Mouse (Mus musculus) heart, embryonic 15.5 days (tissue): ENCODE results near the gene Slc9a4. TPM values are rescaled to one million over a fixed set of nuclear protein-coding genes. Genes with fewer than 3 reads are reported as not detected.
"Not testable (repeated sequence)": the region's sequence is repeated elsewhere in the genome, so short reads cannot be mapped to it uniquely, and the experiment has no call there.

Experiments used
- ATAC-seq: fragments of 200-750 bp; cut with Nextera tagmentation; replicated peaks from 2 replicates; pipeline ENCODE4 v1.8.0; 2017; ENCODE audit warnings: low read depth, moderate TSS enrichment; ENCODE audit not compliant: insufficient number of reproducible peaks, insufficient read depth, low FRiP score
- H3K27ac ChIP-seq: fragments of 300-500 bp; sonication (generic); 2 replicates; pipeline ENCODE4 v1.5.1; 2015; ENCODE audit warnings: mild to moderate bottlenecking, inconsistent platforms
- H3K27me3 ChIP-seq: fragments of 300-500 bp; sonication (generic); 2 replicates; pipeline ENCODE4 v1.6.1; 2015; ENCODE audit warnings: inconsistent platforms
- H3K36me3 ChIP-seq: fragments of 300-500 bp; sonication (generic); 2 replicates; pipeline ENCODE4 v1.6.1; 2015; ENCODE audit warnings: mild to moderate bottlenecking, inconsistent platforms
- H3K4me1 ChIP-seq: fragments of 300-500 bp; sonication (generic); replicated peaks from 2 replicates; pipeline ENCODE4 v1.6.1; 2015; ENCODE audit warnings: inconsistent platforms
- H3K4me2 ChIP-seq: fragments of 300-500 bp; sonication (generic); 2 replicates; pipeline ENCODE4 v1.6.1; 2015; ENCODE audit warnings: inconsistent platforms, mild to moderate bottlenecking, moderate library complexity
- H3K4me3 ChIP-seq: fragments of 300-500 bp; sonication (generic); 2 replicates; pipeline ENCODE4 v1.5.1; 2015; ENCODE audit warnings: mild to moderate bottlenecking, inconsistent platforms
- H3K9ac ChIP-seq: fragments of 300-500 bp; sonication (generic); 2 replicates; pipeline ENCODE4 v1.6.1; 2015; ENCODE audit warnings: mild to moderate bottlenecking, inconsistent platforms
- H3K9me3 ChIP-seq: fragments of 300-500 bp; sonication (generic); replicated peaks from 2 replicates; pipeline ENCODE4 v1.6.1; 2016; ENCODE audit warnings: inconsistent platforms
- WGBS: fragments of 180-500 bp; shearing (Covaris S2); methylation state at CpG from one replicate; pipeline ENCODE4 v1.1.7; 2015; ENCODE audit warnings: mixed read lengths; 5-methylcytosine and 5-hydroxymethylcytosine counted together
- polyA plus RNA-seq: library from polyadenylated mRNA; unstranded; fragments of >200 nt; fragmentation: Nextera tagmentation; extraction: Ambion mirVana; gene quantifications from 2 replicates; pipeline ENCODE4 v1.2.1, GENCODE M21; 2015

The Slc9a4 gene
- polyA plus RNA-seq, 1 experiment from 2014 or later: not detected

GRCm38 (mm10) chr1:40650803-40651497 lies 71.1 kb downstream of the Slc9a4 start:
- no peak for ATAC-seq
- no peaks in the 10 kb centered on the region for H3K36me3 ChIP-seq
- H3K4me1 ChIP-seq: no peaks in the 10 kb centered on the region
- no peaks in the 10 kb centered on the region for H3K27me3 ChIP-seq
- H3K4me3 ChIP-seq: no peak overlapping the region
- H3K4me2 ChIP-seq: no peak overlapping the region
- 47% methylated on average over 6 of the region's 6 CpGs for WGBS
- H3K9ac ChIP-seq: no peak overlapping the region
- H3K9me3 ChIP-seq: no peaks in the 10 kb centered on the region
- no peak overlapping the region for H3K27ac ChIP-seq

GRCm38 (mm10) chr1:40657035-40657434 lies 77.2 kb downstream of the Slc9a4 start:
- Histone ChIP-seq H3K4me1 (peaks cover 18% of the 10 kb centered on the region), H3K9me3 (no peaks in the 10 kb centered on the region), H3K4me3 (no peak overlapping the region), H3K9ac (no peak overlapping the region), H3K36me3 (no peaks in the 10 kb centered on the region), H3K4me2 (no peak overlapping the region), H3K27me3 (no peaks in the 10 kb centered on the region), H3K27ac (no peak overlapping the region)
- 47% methylated on average over 4 of the region's 4 CpGs for WGBS
- no peak for ATAC-seq

GRCm38 (mm10) chr1:40657978-40658496 lies 78.2 kb downstream of the Slc9a4 start:
- H3K4me3 ChIP-seq: no peak overlapping the region
- H3K9ac ChIP-seq: no peak overlapping the region
- no peak overlapping the region for H3K27ac ChIP-seq
- 45% methylated on average over 8 of the region's 8 CpGs for WGBS
- H3K36me3 ChIP-seq: no peaks in the 10 kb centered on the region
- H3K27me3 ChIP-seq: no peaks in the 10 kb centered on the region
- no peaks in the 10 kb centered on the region for H3K9me3 ChIP-seq
- no peak for ATAC-seq
- H3K4me1 ChIP-seq: peaks cover 18% of the 10 kb centered on the region
- H3K4me2 ChIP-seq: no peak overlapping the region

- H3K27ac ChIP-seq: peak overlapping the region; percentile 38; the same call in 1 of the 2 replicates
Measured at GRCm38 (mm10) chr1:40659017-40659416, 79.1 kb downstream of the Slc9a4 start.

GRCm38 (mm10) chr1:40659496-40659895 lies 79.6 kb downstream of the Slc9a4 start:
- H3K27ac ChIP-seq: peak overlapping the region; percentile 38
- no peak for ATAC-seq
- H3K9me3 ChIP-seq: no peaks in the 10 kb centered on the region
- H3K27me3 ChIP-seq: no peaks in the 10 kb centered on the region
- WGBS: 18% methylated on average over 9 of the region's 9 CpGs
- H3K36me3 ChIP-seq: no peaks in the 10 kb centered on the region
- H3K4me2 ChIP-seq: peak overlapping the region; percentile 17; the same call in 1 of the 2 replicates
- no peak overlapping the region for H3K4me3 ChIP-seq
- H3K4me1 ChIP-seq: peaks cover 18% of the 10 kb centered on the region
- no peak overlapping the region for H3K9ac ChIP-seq

More at GRCm38 (mm10) chr1:40659017-40659416, 79.1 kb downstream of the Slc9a4 start:
- WGBS: 53% methylated on average over 12 of the region's 12 CpGs
- H3K4me3 ChIP-seq: no peak overlapping the region
- no peaks in the 10 kb centered on the region for H3K9me3 ChIP-seq
- no peaks in the 10 kb centered on the region for H3K27me3 ChIP-seq
- 0 out of 2 replicates have a peak overlapping the region, but pooled peaks have one; percentile 17 for H3K4me2 ChIP-seq
- no peaks in the 10 kb centered on the region for H3K36me3 ChIP-seq
- no peak overlapping the region for H3K9ac ChIP-seq
- H3K4me1 ChIP-seq: peaks cover 18% of the 10 kb centered on the region
- no peak for ATAC-seq

DNA sequence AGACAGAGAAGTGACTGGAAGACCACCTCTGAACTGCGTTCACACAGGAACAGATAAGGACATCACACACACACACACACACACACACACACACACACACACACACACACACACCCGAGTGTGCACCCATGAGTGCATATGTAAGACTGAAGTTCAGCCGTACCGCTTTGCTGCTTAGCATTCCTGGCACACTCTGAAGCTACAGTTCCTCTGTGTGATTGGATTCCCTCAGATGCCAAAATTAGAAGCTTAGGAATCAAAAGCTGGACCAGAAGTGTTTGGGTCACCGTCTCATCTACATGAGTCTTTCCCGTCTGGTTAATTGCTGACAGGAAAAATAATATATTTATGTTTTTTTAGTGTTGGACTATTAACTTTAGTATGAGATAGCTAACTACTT lies 81.0 kb downstream of the Slc9a4 start:
- H3K4me1 ChIP-seq: peaks cover 18% of the 10 kb centered on the region
- WGBS: 44% methylated on average over 6 of the region's 6 CpGs
- ATAC-seq: no peak

GRCm38 (mm10) chr1:40665401-40666370 lies 85.8 kb downstream of the Slc9a4 start:
- H3K9me3 ChIP-seq: no peaks in the 10 kb centered on the region
- no peak for ATAC-seq
- no peak overlapping the region for H3K4me2 ChIP-seq
- no peak overlapping the region for H3K4me3 ChIP-seq
- no peak overlapping the region for H3K27ac ChIP-seq
- 35% methylated on average over 12 of the region's 12 CpGs for WGBS
- H3K9ac ChIP-seq: no peak overlapping the region
- H3K36me3 ChIP-seq: no peaks in the 10 kb centered on the region
- peaks cover 9% of the 10 kb centered on the region; the same call in 1 of the 2 replicates for H3K4me1 ChIP-seq
- no peaks in the 10 kb centered on the region for H3K27me3 ChIP-seq

More for the DNA sequence above, 81.0 kb downstream of the Slc9a4 start:
- Histone ChIP-seq H3K27ac (0 out of 2 replicates have a peak overlapping the region, but pooled peaks have one; percentile 7), H3K36me3 (no peaks in the 10 kb centered on the region), H3K4me2 (no peak overlapping the region), H3K9ac (no peak overlapping the region), H3K27me3 (no peaks in the 10 kb centered on the region), H3K9me3 (no peaks in the 10 kb centered on the region), H3K4me3 (no peak overlapping the region)

DNA sequence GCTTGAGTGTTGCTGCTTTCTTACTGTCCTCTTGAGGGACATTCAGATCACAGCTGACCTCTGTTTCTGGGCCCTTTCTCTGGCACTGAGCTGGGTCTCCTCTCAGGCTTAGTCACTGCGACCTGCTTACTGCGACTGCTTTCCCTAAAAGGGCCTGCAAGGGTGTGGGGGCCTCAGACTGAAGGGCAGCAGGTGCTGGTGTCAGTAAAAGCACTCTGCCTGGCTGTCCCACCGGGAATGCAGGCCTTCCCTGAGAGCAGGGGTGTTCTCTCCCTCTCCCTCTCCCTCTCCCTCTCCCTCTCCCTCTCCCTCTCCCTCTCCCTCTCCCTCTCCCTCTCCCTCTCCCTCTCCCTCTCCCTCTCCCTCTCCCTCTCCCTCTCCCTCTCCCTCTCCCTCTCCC lies 87.6 kb downstream of the Slc9a4 start:
- H3K4me1 ChIP-seq: not testable (repeated sequence)

GRCm38 (mm10) chr1:40670025-40670424 lies 90.1 kb downstream of the Slc9a4 start:
- 37% methylated on average over 3 of the region's 3 CpGs for WGBS
- Histone ChIP-seq H3K27ac (peak overlapping the region; percentile 24; the same call in 1 of the 2 replicates), H3K9ac (no peak overlapping the region), H3K27me3 (0 out of 2 replicates have a peak, but pooled peaks cover 3% of the 10 kb centered on the region), H3K9me3 (no peaks in the 10 kb centered on the region), H3K36me3 (no peaks in the 10 kb centered on the region), H3K4me3 (no peak overlapping the region), H3K4me2 (no peak overlapping the region), H3K4me1 (peaks cover 7% of the 10 kb centered on the region; the same call in 1 of the 2 replicates)
- 0 out of 2 replicates have a peak, but pooled peaks have one; percentile 50 for ATAC-seq

More for the DNA sequence above, 87.6 kb downstream of the Slc9a4 start:
- WGBS: 9% methylated on average over 3 of the region's 3 CpGs
- H3K27ac ChIP-seq, H3K27me3 ChIP-seq, H3K4me3 ChIP-seq, H3K9me3 ChIP-seq, H3K4me2 ChIP-seq, ATAC-seq, H3K36me3 ChIP-seq: not testable (repeated sequence)
- 0 out of 2 replicates have a peak overlapping the region, but pooled peaks have one; percentile 7 for H3K9ac ChIP-seq

DNA sequence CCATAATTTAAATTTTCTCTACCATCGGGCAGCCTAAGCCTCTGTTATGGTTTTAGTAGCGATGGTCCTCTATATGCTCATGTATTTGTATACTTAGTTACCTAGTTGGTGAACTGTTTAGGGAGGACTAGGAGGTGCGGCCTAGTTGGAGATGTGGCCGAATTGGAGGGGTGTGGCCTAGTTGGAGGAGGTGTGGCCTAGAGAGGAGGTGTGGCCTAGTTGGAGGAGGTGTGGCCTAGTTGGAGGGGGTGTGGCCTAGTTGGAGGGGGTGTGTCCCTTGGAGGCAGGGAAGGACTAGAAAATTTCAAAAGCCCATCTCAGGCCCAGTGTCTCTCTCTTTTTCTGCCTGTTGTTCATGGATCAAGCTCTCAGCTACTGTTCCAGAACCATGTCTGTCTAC lies 91.6 kb downstream of the Slc9a4 start:
- Histone ChIP-seq H3K36me3 (no peaks in the 10 kb centered on the region), H3K4me3 (no peak overlapping the region), H3K27me3 (0 out of 2 replicates have a peak, but pooled peaks cover 7% of the 10 kb centered on the region), H3K9ac (no peak overlapping the region), H3K9me3 (no peaks in the 10 kb centered on the region), H3K27ac (no peak overlapping the region), H3K4me1 (peaks cover 7% of the 10 kb centered on the region; the same call in 1 of the 2 replicates), H3K4me2 (no peak overlapping the region)
- WGBS: 93% methylated on average over 4 of the region's 4 CpGs
- no peak for ATAC-seq

DNA sequence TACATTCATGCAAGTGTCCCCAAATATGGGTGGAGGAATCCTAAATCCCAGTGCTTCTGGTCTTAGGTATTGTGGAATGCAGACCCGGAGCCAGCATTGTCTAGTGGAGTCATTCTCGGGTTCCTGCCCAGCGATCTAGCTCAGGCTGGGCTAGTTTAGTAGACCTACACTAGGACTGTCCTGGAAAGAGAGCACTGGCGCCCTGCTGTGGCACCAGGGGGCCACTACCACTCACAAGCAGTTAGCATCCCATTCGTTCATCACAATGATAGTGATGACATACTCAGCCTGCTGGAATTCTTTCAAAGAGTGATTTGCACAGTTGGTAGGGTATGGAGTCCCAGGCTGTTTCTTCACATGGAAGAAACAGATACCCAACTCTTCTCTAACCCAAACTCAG lies 97.4 kb downstream of the Slc9a4 start:
- no peak overlapping the region for H3K9ac ChIP-seq
- 36% methylated on average over 5 of the region's 5 CpGs for WGBS

More for the DNA sequence above, 97.4 kb downstream of the Slc9a4 start:
- H3K4me3 ChIP-seq: no peak overlapping the region
- no peak overlapping the region for H3K4me2 ChIP-seq
- no peaks in the 10 kb centered on the region for H3K9me3 ChIP-seq
- H3K4me1 ChIP-seq: peaks cover 13% of the 10 kb centered on the region
- no peaks in the 10 kb centered on the region for H3K36me3 ChIP-seq
- H3K27me3 ChIP-seq: peaks cover 57% of the 10 kb centered on the region
- no peak for ATAC-seq
- no peak overlapping the region for H3K27ac ChIP-seq
